Mouse (Mus musculus) kidney, adult 2 months (tissue): Measurements from ENCODE around the gene Lpin2. TPM values are rescaled to one million over a fixed set of nuclear protein-coding genes. Genes with fewer than 3 reads are reported as not detected.

ENCODE experiments used
- DNase-seq: peaks from one replicate; pipeline ENCODE4 v3.0.0; 2021
- H3K27ac ChIP-seq: fragments of 200-500 bp; 2 replicates; pipeline ENCODE4 v1.5.1; 2012; ENCODE audit warnings: low read depth, low read length, control low read depth, inconsistent platforms; ENCODE audit not compliant: insufficient read depth
- H3K27me3 ChIP-seq: fragments of 200-500 bp; replicated peaks from 2 replicates; pipeline ENCODE4 v1.6.1; 2012; ENCODE audit warnings: mild to moderate bottlenecking, moderate library complexity, low read length, inconsistent platforms; ENCODE audit not compliant: control insufficient read depth, insufficient read depth
- H3K36me3 ChIP-seq: fragments of 200-500 bp; 2 replicates; pipeline ENCODE4 v1.6.1; 2012; ENCODE audit warnings: mild to moderate bottlenecking, moderate library complexity, low read length, inconsistent platforms; ENCODE audit not compliant: control insufficient read depth, insufficient read depth
- H3K4me1 ChIP-seq: fragments of 200-500 bp; 2 replicates; pipeline ENCODE4 v1.6.1; 2011; ENCODE audit warnings: low read length; ENCODE audit not compliant: control insufficient read depth, insufficient read depth
- H3K4me3 ChIP-seq: fragments of 200-500 bp; 2 replicates; pipeline ENCODE4 v1.5.1; 2011; ENCODE audit warnings: mild to moderate bottlenecking, low read depth, low read length, control low read depth; ENCODE audit not compliant: insufficient read depth
- CTCF ChIP-seq: fragments of 200-500 bp; conservative IDR thresholded peaks from 2 replicates; pipeline ENCODE4 v1.5.1; 2011; ENCODE audit warnings: low read depth, mild to moderate bottlenecking, control low read depth, low read length, moderate library complexity, mixed read lengths; ENCODE audit not compliant: insufficient read depth, insufficient read length
- POLR2A ChIP-seq: fragments of 200-500 bp; IDR thresholded peaks from one replicate; pipeline ENCODE4 v1.6.1; 2011; ENCODE audit warnings: low read depth, low read length, control low read depth
- WGBS: fragments of 180-500 bp; shearing (Covaris S2); methylation state at CpG from one replicate; pipeline ENCODE4 v1.1.7; 2018; 5-methylcytosine and 5-hydroxymethylcytosine counted together
- polyA plus RNA-seq: library from polyadenylated mRNA; depleted of rRNA; stranded (reverse); fragments of >200 nt; gene quantifications from 2 replicates; pipeline ENCODE4 v1.2.3, GENCODE M21; 2012

Gene Lpin2
- polyA plus RNA-seq, 1 experiment = 17.7 TPM

DNA sequence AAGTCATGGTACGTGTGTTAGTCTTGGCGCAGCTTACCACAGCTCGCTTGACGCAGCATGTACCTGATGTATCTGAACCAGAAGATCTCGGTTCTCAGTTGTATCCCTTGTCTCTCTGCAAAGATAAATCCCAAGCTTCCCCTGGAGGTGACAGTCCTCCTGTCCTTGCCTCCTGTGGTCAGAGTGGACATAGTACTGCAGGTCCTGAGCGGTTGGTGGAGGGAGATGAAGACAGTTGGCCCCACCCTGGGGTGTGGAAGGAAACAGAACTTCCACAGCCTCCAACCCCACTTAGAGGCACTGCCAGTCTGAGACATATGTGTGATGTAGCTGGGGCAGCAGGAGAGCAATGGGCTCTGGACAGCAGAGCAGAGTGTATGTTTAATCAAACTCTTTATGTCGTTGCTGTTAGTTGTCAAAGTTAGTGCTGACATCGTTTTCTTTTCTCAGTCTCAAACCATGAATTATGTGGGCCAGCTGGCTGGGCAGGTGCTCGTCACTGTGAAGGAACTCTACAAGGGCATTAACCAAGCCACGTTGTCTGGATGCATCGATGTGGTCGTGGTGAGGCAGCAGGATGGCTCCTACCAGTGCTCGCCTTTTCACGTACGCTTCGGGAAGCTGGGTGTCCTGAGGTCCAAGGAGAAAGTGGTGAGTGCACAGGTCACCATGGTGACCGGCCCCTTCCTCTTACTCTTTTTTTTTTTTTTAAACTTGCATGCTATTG, 32.3 kb downstream of the Lpin2 start:
- DNase-seq = no peak
- Histone ChIP-seq H3K27ac (no peak overlapping the region), H3K4me3 (no peak overlapping the region), H3K27me3 (no peaks in the 10 kb centered on the region), H3K4me1 (peaks cover 37% of the 10 kb centered on the region), H3K36me3 (peaks cover 2% of the 10 kb centered on the region; the same call in 1 of the 2 replicates)
- 65% methylated on average over 17 of the region's 17 CpGs for WGBS
- TF ChIP-seq CTCF = no peak
- TF ChIP-seq POLR2A = no peak

DNA sequence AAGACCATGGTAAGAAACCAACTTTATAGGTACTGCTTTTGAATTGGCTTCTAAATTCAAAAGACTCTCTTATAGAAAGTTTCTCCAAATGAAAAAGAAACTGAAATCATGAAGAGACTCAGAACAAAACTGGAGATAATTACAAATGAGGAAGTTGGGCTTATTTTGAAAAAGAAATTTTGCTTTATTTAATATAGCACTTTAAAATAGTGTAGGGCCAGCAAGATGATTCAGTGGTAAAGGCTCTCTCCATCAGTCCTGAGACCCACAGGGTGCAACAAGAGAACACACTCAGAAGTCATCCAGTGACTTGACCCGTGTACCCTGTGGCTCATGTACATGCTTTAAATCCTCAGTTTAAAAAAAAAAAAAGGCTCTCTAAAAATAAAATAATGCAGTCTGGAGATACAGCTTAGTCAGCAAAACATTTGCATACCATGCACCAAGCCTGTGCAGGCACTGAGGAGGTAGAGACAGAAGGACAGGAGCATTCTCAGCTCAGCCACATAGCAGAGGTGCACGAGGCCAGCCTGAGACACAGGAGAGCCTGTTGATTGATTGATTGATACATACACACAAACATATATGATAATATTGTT, 33.0 kb downstream of the Lpin2 start:
- Histone ChIP-seq H3K27ac (no peak overlapping the region), H3K4me3 (no peak overlapping the region), H3K36me3 (peaks cover 2% of the 10 kb centered on the region; the same call in 1 of the 2 replicates), H3K4me1 (peaks cover 37% of the 10 kb centered on the region), H3K27me3 (no peaks in the 10 kb centered on the region)
- no peak for TF ChIP-seq CTCF
- no peak for TF ChIP-seq POLR2A
- no peak for DNase-seq
- WGBS = 40% methylated on average over 2 of the region's 2 CpGs

GRCm38 (mm10) chr17:71216263-71216662, 33.9 kb downstream of the Lpin2 start:
- no peaks in the 10 kb centered on the region for H3K27me3 ChIP-seq
- peaks cover 2% of the 10 kb centered on the region; the same call in 1 of the 2 replicates for H3K36me3 ChIP-seq
- peaks cover 37% of the 10 kb centered on the region for H3K4me1 ChIP-seq
- H3K27ac ChIP-seq = no peak overlapping the region
- 68% methylated on average over 2 of the region's 2 CpGs for WGBS
- no peak overlapping the region for H3K4me3 ChIP-seq
- TF ChIP-seq CTCF (no peak), POLR2A (no peak)
- DNase-seq = no peak

- peak; percentile 75 for DNase-seq
- Histone ChIP-seq H3K27me3 (no peaks in the 10 kb centered on the region), H3K4me1 (peaks cover 34% of the 10 kb centered on the region), H3K36me3 (peaks cover 2% of the 10 kb centered on the region; the same call in 1 of the 2 replicates), H3K4me3 (no peak overlapping the region), H3K27ac (no peak overlapping the region; the same call in 1 of the 2 replicates)
- TF ChIP-seq POLR2A (no peak), CTCF (no peak)
- 52% methylated on average over 5 of the region's 5 CpGs for WGBS
These were observed 34.8 kb downstream of the Lpin2 start for GRCm38 (mm10) chr17:71217111-71217685.

DNA sequence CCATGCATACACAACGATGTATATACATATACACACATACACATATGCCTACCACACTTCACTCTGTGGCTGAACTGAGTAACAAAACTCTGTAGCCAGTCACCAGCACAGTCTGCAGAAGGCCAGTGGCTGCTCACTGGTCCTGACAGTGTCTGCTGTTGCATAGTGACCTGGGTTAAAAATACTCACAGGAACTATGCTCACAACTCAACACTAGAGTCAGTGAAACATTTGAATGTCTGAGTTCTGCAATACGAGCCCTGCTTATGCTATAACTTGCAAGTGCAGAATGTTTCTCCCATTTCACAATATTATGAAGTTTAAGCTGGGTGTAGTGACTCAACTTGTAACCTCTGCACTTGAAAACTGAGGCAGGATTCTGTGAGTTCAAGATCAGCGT, 39.0 kb downstream of the Lpin2 start:
- DNase-seq = no peak
- Histone ChIP-seq H3K27me3 (no peaks in the 10 kb centered on the region), H3K4me1 (0 out of 2 replicates have a peak, but pooled peaks cover 2% of the 10 kb centered on the region), H3K4me3 (no peak overlapping the region), H3K36me3 (peaks cover 2% of the 10 kb centered on the region; the same call in 1 of the 2 replicates), H3K27ac (no peak overlapping the region)
- TF ChIP-seq POLR2A (no peak), CTCF (no peak)
- WGBS = 86% methylated on average over 3 of the region's 3 CpGs

GRCm38 (mm10) chr17:71223676-71224075, 41.3 kb downstream of the Lpin2 start:
- no peak for DNase-seq
- WGBS = 38% methylated on average over 5 of the region's 5 CpGs
- Histone ChIP-seq H3K36me3 (no peaks in the 10 kb centered on the region; the same call in 1 of the 2 replicates), H3K4me1 (no peaks in the 10 kb centered on the region), H3K27ac (no peak overlapping the region), H3K4me3 (no peak overlapping the region), H3K27me3 (no peaks in the 10 kb centered on the region)
- TF ChIP-seq POLR2A (no peak), CTCF (no peak)

DNA sequence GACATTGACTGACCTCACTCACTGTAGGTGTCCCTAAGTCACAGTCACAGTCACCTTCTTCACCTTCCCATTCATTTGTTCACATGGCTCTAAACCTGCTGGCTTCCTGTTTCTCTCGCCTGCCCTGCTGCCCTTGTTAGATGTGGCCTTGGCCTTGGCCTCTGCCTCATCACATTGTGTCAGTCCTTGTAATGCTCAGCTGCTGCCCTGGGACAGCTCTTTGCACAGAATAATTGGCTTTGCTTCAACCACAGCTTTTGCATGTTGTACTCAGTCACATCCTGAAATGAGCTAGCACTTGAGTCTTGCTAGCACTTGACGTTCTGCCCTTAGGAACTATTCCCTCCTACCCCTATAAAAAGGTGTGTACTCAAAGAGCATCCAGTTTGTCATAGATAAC, 42.2 kb downstream of the Lpin2 start:
- DNase-seq = no peak
- Histone ChIP-seq H3K36me3 (no peaks in the 10 kb centered on the region; the same call in 1 of the 2 replicates), H3K4me1 (no peaks in the 10 kb centered on the region), H3K27me3 (no peaks in the 10 kb centered on the region), H3K27ac (no peak overlapping the region), H3K4me3 (no peak overlapping the region)
- TF ChIP-seq CTCF = no peak
- TF ChIP-seq POLR2A = no peak
- WGBS = 33% methylated on average over 2 of the region's 2 CpGs
